Mouse (Mus musculus) small intestine, adult 2 months (tissue): ENCODE data around the gene BC029722. TPM values are rescaled to one million over a fixed set of nuclear protein-coding genes. Genes with fewer than 3 reads are reported as not detected.

Experiments
- H3K27ac ChIP-seq: fragments of 200-500 bp; 2 replicates; pipeline ENCODE4 v1.5.1; 2012; ENCODE audit warnings: low read depth, low read length, control low read depth, inconsistent platforms; ENCODE audit not compliant: insufficient read depth
- H3K27me3 ChIP-seq: fragments of 200-500 bp; 2 replicates; pipeline ENCODE4 v1.6.1; 2012; ENCODE audit warnings: mild to moderate bottlenecking, moderate library complexity, low read length, inconsistent platforms; ENCODE audit not compliant: control insufficient read depth, insufficient read depth
- H3K36me3 ChIP-seq: fragments of 200-500 bp; 2 replicates; pipeline ENCODE4 v1.6.1; 2012; ENCODE audit warnings: mild to moderate bottlenecking, low read length, control low read depth, inconsistent platforms; ENCODE audit not compliant: control insufficient read depth, insufficient read depth
- H3K4me1 ChIP-seq: fragments of 200-500 bp; 2 replicates; pipeline ENCODE4 v1.6.1; 2012; ENCODE audit warnings: low read length, inconsistent platforms, mixed read lengths; ENCODE audit not compliant: control insufficient read depth, insufficient read depth, insufficient read length
- H3K4me3 ChIP-seq: fragments of 200-500 bp; 2 replicates; pipeline ENCODE4 v1.5.1; 2012; ENCODE audit warnings: low read depth, mild to moderate bottlenecking, control low read depth, inconsistent platforms, low read length, moderate library complexity
- CTCF ChIP-seq: fragments of 200-500 bp; IDR thresholded peaks from 2 replicates; pipeline ENCODE4 v1.5.1; 2012; ENCODE audit warnings: low read depth, mild to moderate bottlenecking, control low read depth, inconsistent platforms, low read length, moderate library complexity, mixed read lengths; ENCODE audit not compliant: insufficient replicate concordance, insufficient read length; ENCODE audit errors: extremely low read depth
- POLR2A ChIP-seq: fragments of 200-500 bp; IDR thresholded peaks from 2 replicates; pipeline ENCODE4 v1.6.1; 2012; ENCODE audit warnings: low read depth, mild to moderate bottlenecking, control low read depth, inconsistent platforms, low read length, moderate library complexity
- WGBS: fragments of 180-500 bp; shearing (Covaris S2); methylation state at CpG from one replicate; pipeline ENCODE4 v1.1.7; 2018; 5-methylcytosine and 5-hydroxymethylcytosine counted together
- polyA plus RNA-seq: library from polyadenylated mRNA; depleted of rRNA; stranded (reverse); fragments of >200 nt; gene quantifications from 2 replicates; pipeline ENCODE4 v1.2.3, GENCODE M21; 2012

The BC029722 gene
- polyA plus RNA-seq, 1 experiment, result 38.3 TPM

DNA sequence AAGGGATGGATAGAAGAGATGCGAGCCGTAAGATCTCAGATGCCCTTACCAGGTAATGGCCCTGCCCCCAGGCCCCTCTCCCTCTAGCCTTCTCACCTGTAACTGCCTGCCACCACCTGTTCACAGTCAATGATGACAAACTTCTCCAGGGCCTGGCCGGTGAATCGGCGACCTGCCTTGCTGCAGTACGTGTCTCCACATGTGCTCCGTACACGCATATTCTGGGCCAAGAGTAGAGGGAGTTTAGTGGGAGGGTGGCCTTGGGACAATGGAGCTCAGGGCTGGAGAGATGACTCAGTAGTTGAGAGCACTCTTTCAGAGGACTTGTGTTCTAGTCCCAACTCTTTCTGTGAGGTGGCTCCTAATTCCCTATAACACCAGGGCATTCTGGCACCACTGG, 11.6 kb upstream of the BC029722 start:
- WGBS, result 89% methylated on average over 8 of the region's 8 CpGs
- no peak for TF ChIP-seq CTCF
- no peak for TF ChIP-seq POLR2A
- H3K27me3 ChIP-seq, result no peaks in the 10 kb centered on the region
- no peak overlapping the region for H3K27ac ChIP-seq
- H3K4me3 ChIP-seq, result no peak overlapping the region
- H3K36me3 ChIP-seq, result no peaks in the 10 kb centered on the region
- H3K4me1 ChIP-seq, result peaks cover 23% of the 10 kb centered on the region

DNA sequence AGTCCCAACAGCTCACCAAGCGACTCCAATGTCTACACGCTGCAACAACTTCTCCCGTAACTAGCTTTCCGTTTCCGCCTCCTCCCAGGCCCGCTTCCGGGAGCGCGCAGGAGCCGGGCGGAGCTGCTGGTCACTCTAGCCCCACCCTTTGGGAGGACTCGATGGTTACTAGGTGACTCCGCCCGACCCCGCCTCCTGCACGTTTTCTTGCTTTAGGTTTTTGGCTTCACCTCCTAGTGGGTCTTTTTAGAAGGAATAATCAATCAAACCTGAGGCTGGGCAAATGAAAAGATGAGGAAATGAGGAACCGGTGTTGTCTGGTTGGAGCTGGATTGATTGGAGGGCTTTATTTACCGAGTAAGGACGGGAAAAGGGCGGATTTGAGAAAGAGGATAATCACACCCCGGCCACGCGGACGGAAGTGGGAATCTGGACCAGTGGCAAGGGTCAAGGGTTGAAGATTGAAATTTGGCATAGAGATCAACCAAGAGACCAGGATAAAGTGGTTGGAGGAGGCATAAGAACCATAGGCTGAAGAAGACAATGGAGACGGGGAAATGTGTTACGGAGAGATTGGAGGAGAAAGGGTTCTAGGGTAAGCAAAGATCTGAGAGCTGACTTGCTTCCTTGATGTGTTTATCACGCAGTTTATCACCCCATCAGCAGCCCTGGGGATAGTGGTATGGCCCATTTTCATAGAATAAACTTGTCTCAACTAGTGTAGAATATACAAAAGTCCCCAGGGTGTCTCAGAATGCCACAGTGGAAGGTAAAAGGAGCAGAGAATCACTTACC, 7.6 kb upstream of the BC029722 start, which contains the start of gene Eif6:
TSS of gene Eif6 (minus strand) at position 296 of the 795 bp plus-strand sequence.
- WGBS, result 1% methylated on average over 27 of the region's 27 CpGs
- H3K27ac ChIP-seq, result peak within 1 kb of the TSS; percentile 97
- H3K36me3 ChIP-seq, result peaks cover 27% of the 10 kb centered on the region
- TF ChIP-seq POLR2A (peak; percentile 90), CTCF (no peak)
- peaks cover 7% of the 10 kb centered on the region; the same call in 1 of the 2 replicates for H3K4me1 ChIP-seq
- H3K4me3 ChIP-seq, result peak within 1 kb of the TSS; percentile 83
- H3K27me3 ChIP-seq, result no peaks in the 10 kb centered on the region

DNA sequence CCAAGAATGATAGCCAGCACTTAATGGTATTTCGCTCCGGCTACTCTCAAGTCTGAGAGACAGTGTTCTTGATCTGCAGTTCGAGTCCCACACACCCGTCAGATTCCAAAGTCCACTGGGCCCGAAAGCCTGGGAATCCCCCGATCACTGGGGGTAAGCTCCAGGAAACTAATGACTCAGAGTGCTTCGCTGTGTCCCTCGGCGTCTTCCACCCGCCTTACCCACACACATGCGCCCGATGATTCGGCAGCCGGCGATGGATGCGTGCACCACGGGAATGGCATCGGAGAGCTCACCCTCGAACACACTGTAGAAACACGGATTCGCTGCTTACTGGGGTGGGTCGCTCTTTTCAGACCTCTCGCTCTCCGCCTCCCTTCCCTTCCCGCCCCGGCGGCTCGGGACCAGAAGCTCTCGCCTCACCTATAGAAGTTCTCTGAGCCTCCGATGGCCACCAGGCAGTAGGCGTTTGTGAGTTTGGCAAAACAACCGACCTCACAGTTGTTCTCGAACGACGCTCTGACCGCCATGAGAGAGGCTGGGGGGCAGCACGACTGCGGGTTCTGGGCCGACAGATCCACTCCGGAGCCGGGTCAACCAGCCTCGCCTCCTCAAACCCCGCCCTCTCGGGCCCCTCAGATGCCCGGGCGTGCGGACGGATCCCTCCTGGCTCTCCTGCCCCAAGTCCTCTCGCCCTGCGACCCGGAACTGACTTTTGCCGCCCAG, 6.8 kb upstream of the BC029722 start:
- TF ChIP-seq CTCF (no peak), POLR2A (peak; percentile 29; the same call in 1 of the 2 replicates)
- H3K4me1 ChIP-seq, result peaks cover 7% of the 10 kb centered on the region; the same call in 1 of the 2 replicates
- peak overlapping the region; percentile 97 for H3K27ac ChIP-seq
- H3K27me3 ChIP-seq, result no peaks in the 10 kb centered on the region
- peaks cover 33% of the 10 kb centered on the region for H3K36me3 ChIP-seq
- under 1% methylated on average over 52 of the region's 52 CpGs for WGBS
- peak overlapping the region; percentile 83 for H3K4me3 ChIP-seq

DNA sequence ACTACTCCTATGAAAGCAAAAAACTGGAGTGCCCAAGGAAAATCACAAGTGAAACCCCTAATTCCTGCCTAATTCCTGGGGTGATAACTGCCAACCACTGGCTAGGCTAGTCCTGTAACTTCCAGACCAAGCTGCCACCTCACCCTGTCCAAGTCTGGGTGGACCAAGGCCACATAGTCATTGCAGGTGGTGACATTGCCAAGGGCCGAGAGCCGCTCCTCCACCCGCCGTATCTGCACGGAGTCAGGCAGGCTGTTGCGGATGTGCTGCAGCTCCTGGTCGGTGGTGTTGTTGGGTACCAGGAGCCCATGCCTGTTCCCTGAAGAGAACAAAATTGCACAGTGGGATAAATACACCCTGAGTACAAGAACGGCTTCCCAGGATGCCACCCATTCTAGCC, 4.5 kb upstream of the BC029722 start:
- H3K27me3 ChIP-seq, result no peaks in the 10 kb centered on the region
- H3K4me1 ChIP-seq, result peaks cover 20% of the 10 kb centered on the region
- H3K27ac ChIP-seq, result peak overlapping the region; percentile 9; the same call in 1 of the 2 replicates
- TF ChIP-seq CTCF (no peak), POLR2A (no peak)
- 94% methylated on average over 8 of the region's 8 CpGs for WGBS
- H3K36me3 ChIP-seq, result peaks cover 45% of the 10 kb centered on the region
- H3K4me3 ChIP-seq, result no peak overlapping the region

DNA sequence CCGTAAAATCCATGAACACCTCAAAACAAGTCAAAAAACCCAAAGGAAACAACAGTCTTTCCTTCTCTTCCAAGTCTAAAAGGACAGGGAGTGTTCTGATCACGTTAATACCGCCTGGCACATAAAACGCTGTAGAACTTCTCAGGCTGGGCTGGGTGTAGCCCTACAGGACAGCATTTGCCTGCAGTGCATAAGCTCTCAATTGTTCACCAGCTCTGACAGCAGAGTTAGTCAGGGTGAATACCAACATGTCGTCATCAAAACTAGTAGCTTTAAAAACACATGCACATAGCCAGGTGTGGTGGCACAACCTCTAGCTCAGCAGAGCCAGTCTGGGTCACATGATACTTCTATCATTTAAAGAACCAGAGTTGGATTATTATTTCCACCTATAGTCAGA, 1.6 kb upstream of the BC029722 start:
- peaks cover 45% of the 10 kb centered on the region for H3K36me3 ChIP-seq
- H3K27ac ChIP-seq, result peak overlapping the region; percentile 98
- whole genome bisulfite sequencing, result 45% methylated on average over 5 of the region's 5 CpGs
- H3K4me1 ChIP-seq, result peaks cover 24% of the 10 kb centered on the region
- no peaks in the 10 kb centered on the region for H3K27me3 ChIP-seq
- no peak overlapping the region for H3K4me3 ChIP-seq
- TF ChIP-seq CTCF (no peak), POLR2A (no peak)

DNA sequence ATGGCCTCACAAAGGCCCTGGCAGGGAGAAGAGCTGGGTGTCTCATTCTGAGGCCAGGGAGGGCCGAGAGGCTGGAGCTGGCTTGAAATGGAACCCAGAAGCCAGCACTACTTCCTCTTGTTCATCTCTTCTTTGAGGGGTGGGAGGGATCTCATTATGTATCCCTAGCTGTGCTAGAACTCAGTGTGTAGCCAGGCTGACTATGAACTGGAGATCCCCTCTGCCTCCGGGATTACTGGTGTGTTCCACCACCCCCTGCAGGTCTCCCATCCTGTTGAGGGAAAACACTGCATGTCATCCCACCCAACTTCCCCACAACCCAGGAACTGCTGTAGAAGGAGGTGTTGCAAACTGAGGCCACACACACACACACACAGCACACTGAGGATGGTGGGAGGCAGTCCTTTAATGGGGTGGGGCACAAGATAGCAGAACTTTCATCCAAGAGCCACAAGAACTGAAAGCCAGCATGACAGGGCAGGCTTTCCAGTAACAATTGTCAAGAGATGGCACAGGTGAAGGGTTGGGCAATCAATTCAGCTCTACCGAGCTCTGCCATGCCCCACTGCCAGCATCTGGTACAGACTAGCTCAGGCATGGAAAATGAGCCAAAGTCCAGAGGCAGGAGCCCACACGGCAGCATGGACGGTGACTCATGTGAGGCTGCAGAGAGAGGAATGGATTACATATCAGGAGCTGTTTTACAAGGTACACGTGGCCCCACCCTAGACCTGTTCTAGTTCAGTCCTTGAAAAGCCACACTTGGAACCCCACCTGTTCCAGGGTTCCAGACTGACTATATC, 424 bp upstream of the BC029722 start:
- WGBS, result 37% methylated on average over 6 of the region's 6 CpGs
- Histone ChIP-seq H3K4me3 (peak overlapping the region; percentile 31), H3K4me1 (peaks cover 24% of the 10 kb centered on the region), H3K36me3 (peaks cover 41% of the 10 kb centered on the region), H3K27ac (peak overlapping the region; percentile 99), H3K27me3 (no peaks in the 10 kb centered on the region)
- TF ChIP-seq POLR2A, result no peak
- TF ChIP-seq CTCF, result no peak
